Comparison of ENCODE assay signal across 25 mouse cellular contexts in the genomic region with DNA sequence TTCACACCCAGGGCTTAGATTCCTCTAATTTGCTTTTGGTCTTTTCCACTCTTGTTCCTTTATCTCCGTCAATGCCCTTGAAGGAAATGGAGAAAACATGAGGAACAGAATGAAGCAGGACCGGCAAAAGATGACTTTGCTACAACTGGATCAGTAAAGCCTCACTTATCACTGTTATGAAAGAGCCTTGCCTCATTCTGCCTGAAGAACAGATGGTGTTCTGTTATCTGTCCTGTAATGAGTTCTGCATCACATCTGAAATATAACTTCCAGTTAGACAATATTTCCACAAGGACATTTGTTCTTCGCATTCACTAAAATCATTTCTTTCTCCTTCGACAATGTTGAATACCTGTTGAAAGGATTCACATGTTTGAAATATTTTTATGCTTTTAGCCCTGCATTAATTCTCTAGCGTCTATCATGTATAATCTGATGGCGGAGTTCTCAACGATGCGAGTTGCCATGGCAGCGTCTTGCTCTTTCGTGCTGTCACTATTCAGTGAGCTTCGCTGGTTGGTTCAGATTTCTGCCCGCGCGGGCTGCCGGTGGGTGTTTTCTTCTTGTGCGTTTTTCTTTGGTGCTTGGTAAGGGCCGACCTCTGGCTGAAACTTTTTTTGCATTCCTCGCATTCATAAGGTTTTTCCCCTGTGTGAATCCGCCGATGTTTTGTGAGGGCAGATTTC. TPM values are rescaled to one million over a fixed set of nuclear protein-coding genes. Genes with fewer than 3 reads are reported as not detected.
DNase-seq lines count a peak whose midpoint lies in the region; ATAC-seq and TF ChIP-seq lines count a peak whose summit lies in the region.
"Had no signal": no experiment of that assay in that cellular context is flagged by ENCODE, and none has a peak within 500 bp of the region (broad histone marks: within the 10 kb centered on the region; RNA-seq: fewer than 3 reads in every experiment).

No protein-coding gene starts in this region.

- H3K27ac ChIP-seq in left cerebral cortex, adult 2 months: peak overlapping the region; percentile 47
- no peak overlapping the region for H3K27ac ChIP-seq in liver, embryonic 11.5 days (ENCODE audit: low read depth, low read length)
- H3K27ac ChIP-seq: embryonic facial prominence, embryonic 13.5 days; forebrain, embryonic 12.5 days; gastrocnemius, adult 2 months; hindbrain, embryonic 10.5 days; hindbrain, embryonic 14.5 days had no signal

- H3K9me3 ChIP-seq in liver, embryonic 11.5 days (ENCODE audit: control insufficient read depth, low read length): peaks cover 9% of the 10 kb centered on the region

- no peaks in the 10 kb centered on the region for H3K27me3 ChIP-seq in liver, embryonic 11.5 days (replicated peaks; ENCODE audit: control insufficient read depth, insufficient read depth, low read length)
- H3K27me3 ChIP-seq: embryonic facial prominence, embryonic 13.5 days; forebrain, embryonic 12.5 days had no signal

- WGBS in liver, embryonic 11.5 days: 85% methylated on average over 20 of the region's 20 CpGs

- TF ChIP-seq CTCF in left cerebral cortex, adult 2 months (IDR thresholded peaks at IDR 0.05): no peak

- no peak for ATAC-seq in liver, embryonic 11.5 days (replicated peaks; ENCODE audit: low FRiP score)
- ATAC-seq: forebrain, embryonic 16.5 days had no signal

- no peak overlapping the region for H3K4me3 ChIP-seq in left cerebral cortex, adult 2 months
- H3K4me3 ChIP-seq in liver, embryonic 11.5 days (ENCODE audit: low read depth, low read length): no peak overlapping the region
- H3K4me3 ChIP-seq: embryonic facial prominence, embryonic 13.5 days; forebrain, embryonic 12.5 days; gastrocnemius, adult 2 months; heart, embryonic 12.5 days; hindbrain, embryonic 10.5 days had no signal

- intact Hi-C loops in left cerebral cortex, adult 2 months (cut with DNase I): loop anchor here (2.0 to 10.0 kb wide), 3 partner anchors 25 to 387 kb away; a partner anchor contains a TSS
- intact Hi-C loops in left cerebral cortex, postnatal 4 days (cut with DNase I): no loop called here

- H3K9ac ChIP-seq in liver, embryonic 11.5 days (ENCODE audit: low read depth, low read length): no peak overlapping the region
- H3K9ac ChIP-seq: embryonic facial prominence, embryonic 13.5 days; forebrain, embryonic 12.5 days; heart, embryonic 12.5 days; hindbrain, embryonic 14.5 days had no signal

- no peaks in the 10 kb centered on the region for H3K4me1 ChIP-seq in liver, embryonic 11.5 days (replicated peaks; ENCODE audit: control insufficient read depth, insufficient read depth, low read length)
- H3K4me1 ChIP-seq: embryonic facial prominence, embryonic 13.5 days; forebrain, embryonic 12.5 days; heart, embryonic 12.5 days had no signal

- H3K4me2 ChIP-seq in liver, embryonic 11.5 days: no peak overlapping the region
- H3K4me2 ChIP-seq: embryonic facial prominence, embryonic 13.5 days; forebrain, embryonic 12.5 days; heart, embryonic 12.5 days; hindbrain, embryonic 14.5 days had no signal

- no peaks in the 10 kb centered on the region for H3K36me3 ChIP-seq in liver, embryonic 11.5 days (ENCODE audit: control insufficient read depth, insufficient read depth, low read length)
- H3K36me3 ChIP-seq: heart, embryonic 12.5 days had no signal

- peak; percentile 45 to 81 for DNase-seq in layer of hippocampus, adult 18-20 months (ENCODE audit: low spot score in 2 of 2)
- DNase-seq in layer of hippocampus, postnatal 10 days (ENCODE audit: low spot score in 2 of 2): no peak
- DNase-seq in left cerebral cortex, adult 2 months (ENCODE audit: extremely low spot score in 1 of 2, low spot score in 2 of 2): no peak
- no peak for DNase-seq in left cerebral cortex, postnatal 4 days
- DNase-seq in right cerebral cortex, postnatal 10 days (ENCODE audit: low spot score in 2 of 2): peak; percentile 57 to 72
- DNase-seq in right cerebral cortex, postnatal 14 days: no peak
- peak; percentile 62 for DNase-seq in telencephalon, adult 2 months (ENCODE audit: low read depth, low spot score)
- no peak for DNase-seq in liver, embryonic 11.5 days (ENCODE audit: low spot score)
- DNase-seq: adrenal gland, postnatal 10 days; cerebellum, adult 18-20 months; cerebellum, adult 9-11 months; cerebellum, postnatal 36 days; gastrocnemius, adult 2 months; gastrocnemius, postnatal 25 days had no signal

RNA-seq across cellular contexts. Expression of a gene that starts 16.6 kb away (rescaled TPM):
- under 1 TPM in 1 of 2 experiments, not detected in 1; 0.10 TPM for total RNA-seq in layer of hippocampus, adult 18-20 months (2021)
- under 1 TPM; 0.85 to 0.94 TPM for total RNA-seq in layer of hippocampus, postnatal 10 days (2021)
- not detected for total RNA-seq in left cerebral cortex, adult 2 months (2021)
- total RNA-seq in left cerebral cortex, postnatal 4 days (2021): 1 to 10 TPM; 4.3 to 5.8 TPM
- polyA plus RNA-seq in liver, embryonic 11.5 days (2014; fragmentation: Nextera tagmentation; extraction: Ambion mirVana): 0.07 and 0.29 TPM in 2 replicates
- total RNA-seq: adrenal gland, postnatal 10 days; gastrocnemius, adult 2 months; gastrocnemius, postnatal 25 days; granulocyte monocyte progenitor cell, adult 5-6 weeks; heart, adult 8-10 months; heart, postnatal 25 days; MEL had no signal
- polyA plus RNA-seq: C2C12; heart, embryonic 12.5 days had no signal

RNA-seq across cellular contexts. Expression of a gene that starts 25.7 kb away (rescaled TPM):
- total RNA-seq in layer of hippocampus, adult 18-20 months (2021): 100 to 1,000 TPM; 174 to 179 TPM
- total RNA-seq in layer of hippocampus, postnatal 10 days (2021): 100 to 1,000 TPM; 102 to 105 TPM
- 100 to 1,000 TPM; 164 to 173 TPM for total RNA-seq in left cerebral cortex, adult 2 months (2021)
- 10 to 100 TPM; 79.3 to 80.6 TPM for total RNA-seq in left cerebral cortex, postnatal 4 days (2021)
- 36.4 and 42.4 TPM in 2 replicates for polyA plus RNA-seq in liver, embryonic 11.5 days (2014; fragmentation: Nextera tagmentation; extraction: Ambion mirVana)

RNA-seq across cellular contexts. Expression of a gene that starts 36.1 kb away (rescaled TPM):
- total RNA-seq in layer of hippocampus, adult 18-20 months (2021): 10 to 100 TPM; 14.6 to 15.9 TPM
- 10 to 100 TPM; 13.3 to 13.4 TPM for total RNA-seq in layer of hippocampus, postnatal 10 days (2021)
- total RNA-seq in left cerebral cortex, adult 2 months (2021): 10 to 100 TPM; 15.4 to 18.2 TPM
- total RNA-seq in left cerebral cortex, postnatal 4 days (2021): 10 to 100 TPM; 16.5 TPM
- 5.9 and 6.1 TPM in 2 replicates for polyA plus RNA-seq in liver, embryonic 11.5 days (2014; fragmentation: Nextera tagmentation; extraction: Ambion mirVana)
- total RNA-seq: granulocyte monocyte progenitor cell, adult 5-6 weeks; MEL had no signal

RNA-seq across cellular contexts. Expression of a gene that starts 48.2 kb away (rescaled TPM):
- total RNA-seq in layer of hippocampus, adult 18-20 months (2021): not detected
- total RNA-seq in layer of hippocampus, postnatal 10 days (2021): under 1 TPM in 1 of 2 experiments, not detected in 1; 0.09 TPM
- total RNA-seq in left cerebral cortex, adult 2 months (2021): not detected
- total RNA-seq in left cerebral cortex, postnatal 4 days (2021): not detected
- 2.2 and 2.5 TPM in 2 replicates for polyA plus RNA-seq in liver, embryonic 11.5 days (2014; fragmentation: Nextera tagmentation; extraction: Ambion mirVana)
- total RNA-seq: granulocyte monocyte progenitor cell, adult 5-6 weeks; heart, adult 8-10 months; MEL had no signal
- polyA plus RNA-seq: C2C12; embryonic facial prominence, embryonic 13.5 days; forebrain, embryonic 16.5 days; hindbrain, embryonic 10.5 days; hindbrain, embryonic 14.5 days had no signal

Comparison
In these comparisons a context has a peak if more than half of its experiments do, and no peak if none do; other contexts are left out.
1. DNase-seq: peak in layer of hippocampus, adult 18-20 months (2 of 2), right cerebral cortex, postnatal 10 days (2 of 2) and telencephalon, adult 2 months (single experiment); none in layer of hippocampus, postnatal 10 days (0 of 2), left cerebral cortex, adult 2 months (0 of 2), left cerebral cortex, postnatal 4 days (single experiment), right cerebral cortex, postnatal 14 days (single experiment) and liver, embryonic 11.5 days (single experiment).